Mouse (Mus musculus): Measurements from ENCODE around the gene Rnf144a. TPM values are rescaled to one million over a fixed set of nuclear protein-coding genes. Genes with fewer than 3 reads are reported as not detected.

Rnf144a gene
- 17.5 and 17.7 TPM in 2 replicates for polyA plus RNA-seq (2012; rRNA removed)

- Histone ChIP-seq H3K4me3 (ENCODE audit: insufficient read depth, low read length) (peak within 1 kb of the TSS; percentile 94), H3K4me1 (ENCODE audit: control insufficient read depth, insufficient read depth, low read length) (peaks cover 5% of the 10 kb centered on the region), H3K27ac (ENCODE audit: insufficient read depth, low read length) (peak within 1 kb of the TSS; percentile 92)
- TF ChIP-seq CTCF (IDR thresholded peaks at IDR 0.05; ENCODE audit: extremely low read depth, insufficient read depth, low read length) (peak; percentile 71), POLR2A (IDR thresholded peaks at IDR 0.05; ENCODE audit: extremely low read depth, insufficient read depth, low read length) (peak; percentile 37; the same call in 1 of the 2 replicates)
Measured at GRCm38 (mm10) chr12:26415104-26415771, at the start of gene Rnf144a. Gene Rnf144a (minus strand): TSS chr12:26415254.

- Histone ChIP-seq H3K27ac (ENCODE audit: insufficient read depth, low read length) (0 out of 2 replicates have a peak overlapping the region, but pooled peaks have one; percentile 7), H3K4me3 (ENCODE audit: insufficient read depth, low read length) (no peak overlapping the region), H3K4me1 (ENCODE audit: control insufficient read depth, insufficient read depth, low read length) (no peaks in the 10 kb centered on the region)
- no peak for TF ChIP-seq CTCF (IDR thresholded peaks at IDR 0.05; ENCODE audit: extremely low read depth, insufficient read depth, low read length)
Measured at GRCm38 (mm10) chr12:26460091-26460490, 45.0 kb upstream of the Rnf144a start.

- H3K4me3 ChIP-seq (ENCODE audit: insufficient read depth, low read length) = peak within 1 kb of the TSS; percentile 6; the same call in 1 of the 2 replicates
- TF ChIP-seq POLR2A (IDR thresholded peaks at IDR 0.05; ENCODE audit: extremely low read depth, insufficient read depth, low read length) (no peak), CTCF (IDR thresholded peaks at IDR 0.05; ENCODE audit: extremely low read depth, insufficient read depth, low read length) (no peak)
- H3K27ac ChIP-seq (ENCODE audit: insufficient read depth, low read length) = no peak within 1 kb of the TSS
Measured at GRCm38 (mm10) chr12:26456028-26456698, 41.1 kb upstream of the Rnf144a start, which contains the start of gene Rsad2. Gene Rsad2 (minus strand): TSS chr12:26456452.

GRCm38 (mm10) chr12:26454682-26455081, 39.6 kb upstream of the Rnf144a start:
- Histone ChIP-seq H3K4me1 (ENCODE audit: control insufficient read depth, insufficient read depth, low read length) (no peaks in the 10 kb centered on the region), H3K27ac (ENCODE audit: insufficient read depth, low read length) (no peak overlapping the region), H3K4me3 (ENCODE audit: insufficient read depth, low read length) (no peak overlapping the region)
- TF ChIP-seq POLR2A (IDR thresholded peaks at IDR 0.05; ENCODE audit: extremely low read depth, insufficient read depth, low read length) (no peak), CTCF (IDR thresholded peaks at IDR 0.05; ENCODE audit: extremely low read depth, insufficient read depth, low read length) (no peak)

More at GRCm38 (mm10) chr12:26456028-26456698, 41.1 kb upstream of the Rnf144a start, which contains the start of gene Rsad2:
- H3K4me1 ChIP-seq (ENCODE audit: control insufficient read depth, insufficient read depth, low read length) = no peaks in the 10 kb centered on the region

- H3K4me3 ChIP-seq (ENCODE audit: insufficient read depth, low read length) = no peak overlapping the region
- no peak overlapping the region for H3K27ac ChIP-seq (ENCODE audit: insufficient read depth, low read length)
- no peaks in the 10 kb centered on the region for H3K4me1 ChIP-seq (ENCODE audit: control insufficient read depth, insufficient read depth, low read length)
- TF ChIP-seq POLR2A (IDR thresholded peaks at IDR 0.05; ENCODE audit: extremely low read depth, insufficient read depth, low read length) (no peak), CTCF (IDR thresholded peaks at IDR 0.05; ENCODE audit: extremely low read depth, insufficient read depth, low read length) (no peak)
Measured at GRCm38 (mm10) chr12:26452951-26453350, 37.9 kb upstream of the Rnf144a start.

- TF ChIP-seq POLR2A (IDR thresholded peaks at IDR 0.05; ENCODE audit: extremely low read depth, insufficient read depth, low read length) = no peak
- no peak for TF ChIP-seq CTCF (IDR thresholded peaks at IDR 0.05; ENCODE audit: extremely low read depth, insufficient read depth, low read length)
- no peak overlapping the region for H3K4me3 ChIP-seq (ENCODE audit: insufficient read depth, low read length)
- H3K27ac ChIP-seq (ENCODE audit: insufficient read depth, low read length) = no peak overlapping the region
- no peaks in the 10 kb centered on the region for H3K4me1 ChIP-seq (ENCODE audit: control insufficient read depth, insufficient read depth, low read length)
Measured at GRCm38 (mm10) chr12:26451150-26451549, 36.1 kb upstream of the Rnf144a start.

GRCm38 (mm10) chr12:26449483-26449882, 34.4 kb upstream of the Rnf144a start:
- no peak overlapping the region for H3K27ac ChIP-seq (ENCODE audit: insufficient read depth, low read length)
- H3K4me1 ChIP-seq (ENCODE audit: control insufficient read depth, insufficient read depth, low read length) = no peaks in the 10 kb centered on the region
- TF ChIP-seq POLR2A (IDR thresholded peaks at IDR 0.05; ENCODE audit: extremely low read depth, insufficient read depth, low read length) (no peak), CTCF (IDR thresholded peaks at IDR 0.05; ENCODE audit: extremely low read depth, insufficient read depth, low read length) (no peak)
- H3K4me3 ChIP-seq (ENCODE audit: insufficient read depth, low read length) = no peak overlapping the region

- Histone ChIP-seq H3K4me1 (ENCODE audit: control insufficient read depth, insufficient read depth, low read length) (no peaks in the 10 kb centered on the region), H3K27ac (ENCODE audit: insufficient read depth, low read length) (no peak overlapping the region), H3K4me3 (ENCODE audit: insufficient read depth, low read length) (no peak overlapping the region)
- no peak for TF ChIP-seq POLR2A (IDR thresholded peaks at IDR 0.05; ENCODE audit: extremely low read depth, insufficient read depth, low read length)
- no peak for TF ChIP-seq CTCF (IDR thresholded peaks at IDR 0.05; ENCODE audit: extremely low read depth, insufficient read depth, low read length)
Measured at GRCm38 (mm10) chr12:26446377-26447045, 31.5 kb upstream of the Rnf144a start.

GRCm38 (mm10) chr12:26444511-26444910, 29.5 kb upstream of the Rnf144a start:
- H3K27ac ChIP-seq (ENCODE audit: insufficient read depth, low read length) = no peak overlapping the region
- TF ChIP-seq POLR2A (IDR thresholded peaks at IDR 0.05; ENCODE audit: extremely low read depth, insufficient read depth, low read length) (no peak), CTCF (IDR thresholded peaks at IDR 0.05; ENCODE audit: extremely low read depth, insufficient read depth, low read length) (no peak)

More at GRCm38 (mm10) chr12:26444511-26444910, 29.5 kb upstream of the Rnf144a start:
- H3K4me1 ChIP-seq (ENCODE audit: control insufficient read depth, insufficient read depth, low read length) = no peaks in the 10 kb centered on the region
- no peak overlapping the region for H3K4me3 ChIP-seq (ENCODE audit: insufficient read depth, low read length)
